Mouse (Mus musculus) heart, postnatal 10 days (tissue): ENCODE results near the gene Cog3. TPM values are rescaled to one million over a fixed set of nuclear protein-coding genes. Genes with fewer than 3 reads are reported as not detected.

Source experiments
- DNase-seq, 2 experiments: peaks; one replicate each; pipeline ENCODE4 v3.0.0; 2021
- intact Hi-C: fragments of 180-260 bp; cut with DNase I; formaldehyde crosslinking; loops from one replicate; pipeline ENCODE4 v1.15.1; 2025
- total RNA-seq, 2 experiments: library from RNA; stranded (reverse); gene quantifications; 2 replicates each; pipeline ENCODE4 v1.2.3; 2021

Cog3 gene
- total RNA-seq, 2 experiments from 2014 or later, result 16.3 to 16.7 TPM

DNA sequence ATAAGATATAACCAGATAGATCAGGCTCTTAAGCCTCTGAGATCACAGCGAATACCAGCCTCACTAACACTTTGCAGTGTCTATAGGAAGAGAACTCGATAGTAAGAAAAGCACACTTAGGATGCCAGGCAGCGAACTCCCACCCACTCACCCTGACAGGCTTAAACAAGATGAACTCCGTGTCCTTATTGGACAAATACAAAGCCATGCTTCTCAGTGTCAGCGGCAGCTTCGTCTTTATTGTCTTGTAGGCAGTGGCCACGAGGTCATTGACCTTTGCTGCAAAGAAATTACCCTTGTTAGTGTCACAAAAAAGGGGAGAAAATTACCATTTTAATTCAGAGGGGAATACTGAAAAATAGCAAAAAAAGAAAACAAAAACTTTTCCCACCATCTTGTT is 46.5 kb downstream of the Cog3 start:
- intact Hi-C loops, result no loop called here
- no peak for DNase-seq

DNA sequence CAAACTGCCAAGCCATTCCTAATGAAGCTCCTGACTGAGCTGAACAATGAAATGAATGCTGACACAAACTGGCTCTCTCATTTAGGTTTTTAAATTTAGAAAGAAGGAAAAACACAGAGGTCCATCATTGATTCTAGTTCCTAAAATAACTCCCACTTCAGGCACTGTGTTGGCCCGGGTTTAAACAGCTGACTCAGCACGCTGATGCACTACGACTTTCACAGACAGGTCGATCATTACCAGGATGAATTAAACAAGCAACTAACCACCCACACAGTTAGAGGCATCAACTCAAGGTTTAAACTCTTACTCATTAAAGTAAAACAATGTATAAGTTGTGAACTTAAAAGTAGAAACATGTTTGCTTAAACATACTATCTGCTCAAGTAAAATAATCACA is 47.7 kb downstream of the Cog3 start:
- intact Hi-C loops, result no loop called here
- DNase-seq, result peak in 1 of 2 experiments; percentile 16

DNA sequence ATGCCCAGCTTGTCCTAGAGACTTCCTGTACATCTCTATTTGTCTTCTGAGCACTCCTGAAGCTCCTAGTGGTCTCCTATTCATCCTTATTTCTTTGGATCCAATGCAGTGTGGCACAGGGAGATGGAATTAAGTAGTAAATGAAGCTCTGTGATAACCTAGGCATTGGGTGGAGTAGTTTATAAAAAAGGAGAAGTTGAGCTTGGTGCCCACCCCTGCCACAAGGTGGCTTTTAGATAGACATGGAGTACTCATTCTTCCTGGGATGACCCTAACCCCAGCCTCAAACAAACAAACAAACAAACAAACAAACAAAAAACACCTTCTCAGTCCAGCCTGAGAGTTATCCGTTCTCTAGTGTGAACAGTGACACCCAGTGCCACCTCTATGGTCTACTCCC is 56.4 kb downstream of the Cog3 start:
- intact Hi-C loops, result loop anchor here (10.0 kb wide), 1 partner anchor 353 kb away; no protein-coding TSS in a partner anchor
- DNase-seq, result no peak

DNA sequence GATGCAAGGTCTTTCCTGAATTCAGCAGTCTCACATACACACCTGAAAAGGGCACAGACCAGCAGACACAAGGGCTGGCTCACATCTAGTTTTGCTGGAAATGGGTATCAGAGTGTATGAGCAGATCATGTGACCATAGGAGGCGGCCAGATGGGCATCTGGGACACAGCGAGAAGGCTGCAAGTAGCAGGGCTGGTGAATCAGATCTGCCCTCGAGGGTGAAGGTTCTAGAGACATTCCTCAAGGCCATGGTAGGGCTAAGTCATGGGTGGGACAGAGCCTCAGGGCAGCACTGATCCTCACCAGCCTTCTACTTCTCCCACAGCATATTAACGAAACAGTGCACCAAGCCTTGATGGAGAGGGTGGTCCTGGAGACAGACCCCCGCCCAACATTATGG is 58.2 kb downstream of the Cog3 start:
- no peak for DNase-seq

DNA sequence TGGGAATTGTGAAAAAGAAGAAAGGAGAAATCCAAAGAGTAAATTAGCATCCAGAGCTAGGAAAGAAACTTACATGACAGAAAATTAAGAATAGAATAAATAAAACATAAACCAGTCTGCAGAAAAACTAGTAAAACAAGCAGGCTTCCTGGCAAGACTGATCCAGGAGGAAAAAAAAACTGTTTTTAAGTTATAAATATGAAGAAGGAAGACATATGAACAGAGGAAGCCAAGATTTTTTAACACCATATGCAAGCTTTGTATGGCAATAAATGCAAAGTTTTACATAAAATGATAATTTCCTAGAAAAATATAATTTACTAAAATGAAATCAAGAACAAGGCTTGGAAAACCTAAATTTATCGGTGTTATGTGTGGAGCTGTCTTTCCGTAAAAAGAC is 63.9 kb downstream of the Cog3 start:
- intact Hi-C loops, result loop anchor here (10.0 kb wide), 1 partner anchor 346 kb away; no protein-coding TSS in a partner anchor
- DNase-seq, result no peak

More for the DNA sequence above, 58.2 kb downstream of the Cog3 start:
- intact Hi-C loops, result loop anchor here (10.0 kb wide), 1 partner anchor 351 kb away; no protein-coding TSS in a partner anchor

DNA sequence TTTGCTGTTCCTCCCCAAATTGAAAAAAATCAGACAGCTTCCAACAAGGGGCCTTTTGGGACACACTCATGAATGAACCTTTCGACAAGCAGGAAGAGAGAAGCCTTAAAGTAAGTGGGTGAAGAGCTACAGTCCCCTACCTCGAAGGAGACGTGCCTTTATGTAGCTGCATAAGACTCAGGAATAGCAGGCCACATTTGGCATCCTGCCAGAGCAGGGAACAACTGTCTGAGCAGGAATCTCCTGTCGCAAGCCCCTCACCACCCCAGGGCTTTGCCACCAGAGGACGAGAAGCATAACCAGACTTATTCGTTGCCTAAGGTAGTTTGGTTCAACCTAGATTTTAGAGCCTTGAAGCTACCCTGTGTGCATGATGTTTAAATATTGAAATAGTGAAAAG is 78.0 kb downstream of the Cog3 start:
- peak in 1 of 2 experiments; percentile 3 for DNase-seq

DNA sequence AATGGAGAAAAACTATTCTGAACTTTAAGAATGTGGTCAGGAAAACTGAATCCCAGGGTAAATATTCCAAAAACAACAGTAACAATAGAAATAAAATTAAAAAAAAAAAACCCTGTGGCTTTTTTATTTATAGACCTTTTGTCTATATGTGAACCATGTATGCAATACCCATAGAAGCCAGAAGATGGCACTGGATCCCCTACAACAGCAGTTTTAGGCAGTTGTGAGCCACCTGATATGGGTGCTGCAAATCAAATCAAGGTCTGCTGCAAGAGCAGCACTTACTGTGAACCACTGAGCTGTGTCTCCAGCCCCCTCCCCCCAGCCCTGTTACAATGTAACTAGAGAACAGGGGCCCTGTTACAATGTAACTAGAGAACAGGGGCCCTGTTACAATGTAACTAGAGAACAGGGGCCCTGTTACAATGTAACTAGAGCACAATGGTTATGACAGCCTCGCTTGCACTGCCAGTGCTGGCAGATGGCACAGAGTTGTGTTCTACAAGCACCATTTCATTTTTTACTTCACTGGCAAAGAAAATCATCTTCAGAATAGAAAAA is 85.2 kb downstream of the Cog3 start:
- no peak for DNase-seq

More for the DNA sequence above, 78.0 kb downstream of the Cog3 start:
- intact Hi-C loops, result no loop called here

DNA sequence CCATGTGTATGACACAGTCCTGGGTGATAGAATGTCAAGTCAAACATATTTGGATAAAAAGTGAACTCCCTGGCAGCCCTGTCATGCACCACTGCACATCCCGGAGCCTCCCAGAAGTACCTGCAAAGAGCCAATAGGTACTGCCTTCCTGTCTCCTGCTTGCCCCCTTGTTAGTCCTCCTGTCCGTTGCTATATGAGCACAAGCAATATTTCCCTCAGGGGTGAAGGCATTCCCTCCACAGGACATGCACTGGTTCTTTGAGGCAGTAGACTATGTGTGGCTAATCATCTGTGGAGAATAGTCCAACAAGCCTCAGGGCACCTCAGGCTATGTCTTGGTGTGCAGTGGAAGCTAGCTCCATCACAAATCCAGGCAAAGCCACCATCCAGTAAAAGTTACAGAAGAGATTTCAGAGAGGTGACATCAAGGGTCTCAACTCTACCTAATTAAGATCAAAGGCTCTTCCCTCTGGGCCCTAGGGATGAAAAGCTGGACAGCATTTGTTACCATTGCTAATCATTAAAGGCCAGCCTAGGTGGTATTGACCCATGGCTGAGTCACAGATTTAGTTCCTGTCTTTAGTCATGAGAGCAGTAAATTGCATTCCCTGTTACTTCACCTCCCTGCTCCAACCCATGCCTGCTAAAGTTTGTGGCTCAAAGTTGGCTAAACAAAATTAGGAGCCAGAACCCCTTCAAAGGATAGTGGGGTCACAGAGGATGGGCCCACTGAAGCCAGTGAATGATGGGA is 88.7 kb downstream of the Cog3 start:
- intact Hi-C loops, result no loop called here
- DNase-seq, result no peak

More for the DNA sequence above, 85.2 kb downstream of the Cog3 start:
- intact Hi-C loops, result no loop called here

DNA sequence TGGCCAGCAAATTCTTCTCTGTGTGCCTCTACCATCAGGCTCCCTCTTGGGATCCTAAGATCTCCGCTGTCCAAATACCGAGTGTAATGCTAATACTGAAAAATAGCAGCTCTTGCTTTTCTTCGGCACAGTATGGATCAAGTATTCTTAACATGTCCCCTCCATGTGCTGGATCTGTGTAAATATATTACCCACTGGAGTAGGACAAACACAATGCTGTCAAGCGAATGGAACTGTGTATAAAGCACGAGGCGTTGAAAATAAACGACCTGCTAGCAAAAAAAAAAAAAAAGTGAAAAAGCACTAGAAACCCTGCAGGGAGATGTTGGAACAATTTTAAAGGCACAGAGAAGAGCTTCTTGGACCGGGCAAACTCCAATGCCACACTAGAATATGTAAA is 92.8 kb downstream of the Cog3 start:
- intact Hi-C loops, result no loop called here
- no peak for DNase-seq

DNA sequence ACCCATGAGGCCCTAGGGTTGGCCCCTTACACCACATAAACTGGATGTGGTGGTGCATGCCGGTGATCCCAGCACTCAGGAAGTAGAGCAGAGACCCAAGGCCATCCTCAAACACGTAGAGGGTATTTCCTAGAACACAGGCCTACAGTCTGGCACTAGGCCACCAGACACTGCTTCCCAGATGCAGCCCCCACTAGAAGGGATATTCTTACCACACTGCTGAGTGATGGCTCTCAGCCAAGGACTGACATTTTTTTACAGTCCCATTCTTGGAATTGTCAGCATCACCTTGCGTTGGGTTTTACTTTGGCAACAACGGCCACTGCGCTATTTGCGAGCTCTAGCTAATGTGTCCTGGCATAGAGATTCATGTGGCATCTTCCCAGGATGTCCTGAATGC is 93.4 kb downstream of the Cog3 start:
- peak in 1 of 2 experiments; percentile 9 for DNase-seq
- intact Hi-C loops, result no loop called here

Other genes starting within 250 kb of the Cog3 start
- not detected for gene Spert, start 161.4 kb downstream of the Cog3 start, total RNA-seq
- gene Erich6b, start 112.3 kb downstream of the Cog3 start, total RNA-seq, result not detected
- gene Slc25a30, start 32.5 kb upstream of the Cog3 start, total RNA-seq, result 10 to 100 TPM; 20.2 to 23.5 TPM
- 1,000 to 10,000 TPM; 3,104 to 3,215 TPM for gene Tpt1, start 90.6 kb upstream of the Cog3 start, total RNA-seq
- gene Kctd4, start 200.5 kb upstream of the Cog3 start, total RNA-seq, result not detected